Mouse (Mus musculus) cerebellum, adult 2 months (tissue): ENCODE results near the gene Mocs1.

Source experiments
- CTCF ChIP-seq: fragments of 200-500 bp; IDR thresholded peaks from 2 replicates; pipeline ENCODE4 v1.5.1; 2011; ENCODE audit warnings: low read depth, mild to moderate bottlenecking, control low read depth, low read length, moderate library complexity, borderline replicate concordance; ENCODE audit not compliant: insufficient read depth
- POLR2A ChIP-seq: fragments of 200-500 bp; IDR thresholded peaks from 2 replicates; pipeline ENCODE4 v1.6.1; 2011; ENCODE audit warnings: low read length, control low read depth, borderline replicate concordance; ENCODE audit not compliant: insufficient read depth

GRCm38 (mm10) chr17:49412974-49413373, 15.2 kb upstream of the Mocs1 start:
- no peak for TF ChIP-seq CTCF
- no peak for TF ChIP-seq POLR2A
